Mouse (Mus musculus) c-Kit-negative CD71-positive TER-119-positive erythroid progenitor cells, embryonic 14.5 days (primary cell): ENCODE results near the gene Psmb8.

Experiments
- DNase-seq: peaks from one replicate; pipeline ENCODE4 v3.0.0-alpha.2; 2013; ENCODE audit warnings: low read depth, low spot score

The Psmb8 gene

GRCm38 (mm10) chr17:34248764-34249163 lies 51.2 kb downstream of the Psmb8 start:
- no peak for DNase-seq

GRCm38 (mm10) chr17:34249361-34249760 lies 51.8 kb downstream of the Psmb8 start:
- no peak for DNase-seq

GRCm38 (mm10) chr17:34249878-34250277 lies 52.4 kb downstream of the Psmb8 start:
- DNase-seq = peak; percentile 4
